ENCODE assay signal across 8 mouse cellular contexts in genomic region chr5:135009590-135010319, GRCm38 (mm10). TPM values are rescaled to one million over a fixed set of nuclear protein-coding genes. Genes with fewer than 3 reads are reported as not detected.
DNase-seq lines count a peak whose midpoint lies in the region; ATAC-seq and TF ChIP-seq lines count a peak whose summit lies in the region.

No protein-coding gene starts in this region.

- ATAC-seq in forebrain, embryonic 15.5 days (replicated peaks) = peak; percentile 87
- peak; percentile 75 for ATAC-seq in lung, embryonic 15.5 days (ENCODE audit: borderline replicate concordance, extremely low read depth, low FRiP score, low TSS enrichment)

- intact Hi-C loops in heart, postnatal 25 days (cut with DNase I) = loop anchor here (5.0 kb wide), 2 partner anchors 178 to 278 kb away; partner anchors contain the start of gene Baz1b

- no peaks in the 10 kb centered on the region; the same call in 1 of the 2 replicates for H3K27me3 ChIP-seq in forebrain, embryonic 15.5 days
- no peaks in the 10 kb centered on the region for H3K27me3 ChIP-seq in lung, embryonic 15.5 days

- peak overlapping the region; percentile 82 to 90 for H3K4me3 ChIP-seq in ES-E14 (ENCODE audit: insufficient read depth in 1 of 2, low read depth in 1 of 2, low read length in 2 of 2, poor library complexity in 1 of 2, severe bottlenecking in 1 of 2)
- peak overlapping the region; percentile 74 for H3K4me3 ChIP-seq in forebrain, embryonic 15.5 days
- peak overlapping the region; percentile 92 for H3K4me3 ChIP-seq in layer of hippocampus, adult 2 months
- H3K4me3 ChIP-seq in lung, embryonic 15.5 days = peak overlapping the region; percentile 63
- H3K4me3 ChIP-seq in olfactory bulb, adult 2 months (ENCODE audit: insufficient read depth, low read depth, low read length) = peak overlapping the region; percentile 79

- 1% methylated on average over 37 of the region's 37 CpGs for WGBS in forebrain, embryonic 15.5 days
- WGBS in lung, embryonic 15.5 days = under 1% methylated on average over 37 of the region's 37 CpGs
- under 1% methylated on average over 36 of the region's 37 CpGs for WGBS in olfactory bulb, adult 2 months

- peaks cover 0 to 13% of the 10 kb centered on the region in 2 experiments; a peak in 1 of 4 replicates for H3K4me1 ChIP-seq in ES-E14 (ENCODE audit: control insufficient read depth in 2 of 2, insufficient read depth in 2 of 2, low read length in 2 of 2, poor library complexity in 1 of 2)
- H3K4me1 ChIP-seq in forebrain, embryonic 15.5 days = peaks cover 22% of the 10 kb centered on the region
- peaks cover 37% of the 10 kb centered on the region for H3K4me1 ChIP-seq in lung, embryonic 15.5 days
- H3K4me1 ChIP-seq in olfactory bulb, adult 2 months (ENCODE audit: control insufficient read depth, insufficient read depth, low read length) = peaks cover 26% of the 10 kb centered on the region

- peak overlapping the region; percentile 94 for H3K27ac ChIP-seq in ES-E14 (ENCODE audit: insufficient read depth, low read depth, low read length, poor library complexity, severe bottlenecking)
- peak overlapping the region; percentile 98 for H3K27ac ChIP-seq in forebrain, embryonic 15.5 days (replicated peaks)
- H3K27ac ChIP-seq in layer of hippocampus, adult 2 months = peak overlapping the region; percentile 99
- peak overlapping the region; percentile 98 for H3K27ac ChIP-seq in lung, embryonic 15.5 days
- peak overlapping the region; percentile 98 for H3K27ac ChIP-seq in olfactory bulb, adult 2 months (ENCODE audit: insufficient read depth, low read depth, low read length)

- peak overlapping the region; percentile 92 for H3K9ac ChIP-seq in ES-E14 (ENCODE audit: insufficient read depth, low read depth, low read length, poor library complexity, severe bottlenecking)
- H3K9ac ChIP-seq in forebrain, embryonic 15.5 days (replicated peaks) = peak overlapping the region; percentile 49
- H3K9ac ChIP-seq in lung, embryonic 15.5 days = peak overlapping the region; percentile 57

- H3K4me2 ChIP-seq in forebrain, embryonic 15.5 days (replicated peaks) = peak overlapping the region; percentile 63
- peak overlapping the region; percentile 73 for H3K4me2 ChIP-seq in lung, embryonic 15.5 days

- H3K9me3 ChIP-seq in ES-E14 (ENCODE audit: control insufficient read depth, insufficient read depth, low read depth, low read length) = no peaks in the 10 kb centered on the region
- H3K9me3 ChIP-seq in forebrain, embryonic 15.5 days = no peaks in the 10 kb centered on the region
- H3K9me3 ChIP-seq in lung, embryonic 15.5 days = no peaks in the 10 kb centered on the region

- peak; percentile 71 for DNase-seq in ES-E14 (ENCODE audit: low read depth, low spot score)
- peak; percentile 92 for DNase-seq in cerebellum, adult 11-12 months
- peak; percentile 82 for DNase-seq in heart, postnatal 25 days (ENCODE audit: low spot score)
- DNase-seq in layer of hippocampus, adult 2 months (ENCODE audit: low spot score in 2 of 2) = peak; percentile 66 to 80
- DNase-seq in thymus, adult 18-20 months = peak; percentile 74 to 80

- no peak for TF ChIP-seq CTCF in layer of hippocampus, adult 2 months (conservative IDR thresholded peaks at IDR 0.05)
- no peak for TF ChIP-seq CTCF in olfactory bulb, adult 2 months (IDR thresholded peaks at IDR 0.05; ENCODE audit: insufficient read depth, low read depth, low read length)

- H3K36me3 ChIP-seq in ES-E14 (ENCODE audit: control insufficient read depth, insufficient read depth, low read length, poor library complexity, severe bottlenecking) = peaks cover 9% of the 10 kb centered on the region; the same call in 1 of the 2 replicates
- H3K36me3 ChIP-seq in forebrain, embryonic 15.5 days = no peaks in the 10 kb centered on the region
- no peaks in the 10 kb centered on the region for H3K36me3 ChIP-seq in lung, embryonic 15.5 days

- TF ChIP-seq POLR2A in olfactory bulb, adult 2 months (IDR thresholded peaks at IDR 0.05; ENCODE audit: insufficient read depth, low read depth, low read length) = no peak

- in situ Hi-C loops in ES-E14 (cut with MboI; ENCODE audit: low sequenced_read_pairs in 2 of 2, unreplicated experiment in 2 of 2) = no loop called here

TF ChIP-seq in ES-E14, 5 proteins besides CTCF, POLR2A, EP300 and RAD21:
- TF ChIP-seq MAFK (IDR thresholded peaks at IDR 0.05; ENCODE audit: insufficient read depth, low read depth, low read length) (no peak), ZNF384 (IDR thresholded peaks at IDR 0.05; ENCODE audit: low read depth, low read length) (no peak), HCFC1 (IDR thresholded peaks at IDR 0.05; ENCODE audit: borderline replicate concordance, insufficient read depth, low read length) (peak; percentile 63; the same call in 1 of the 2 replicates), ZC3H11A (IDR thresholded peaks at IDR 0.05; ENCODE audit: borderline replicate concordance, low read depth, low read length) (no peak), CHD2 (IDR thresholded peaks at IDR 0.05; ENCODE audit: low read depth, low read length) (no peak)

RNA-seq across cellular contexts. Expression of gene Abhd11, which starts 0.8 kb away (rescaled TPM):
- 64.8 and 105 TPM in 2 replicates for total RNA-seq in ES-E14 (2012; rRNA removed)
- polyA plus RNA-seq in forebrain, embryonic 15.5 days (2015; fragmentation: Nextera tagmentation; extraction: Ambion mirVana) = 69.5 and 70.3 TPM in 2 replicates
- 10 to 100 TPM; 59.4 to 65.8 TPM for total RNA-seq in heart, postnatal 25 days (2021)
- 10 to 100 TPM; 30.0 to 32.7 TPM for total RNA-seq in layer of hippocampus, adult 2 months (2021)
- 66.7 and 66.9 TPM in 2 replicates for polyA plus RNA-seq in lung, embryonic 15.5 days (2015; fragmentation: Nextera tagmentation; extraction: Ambion mirVana)
- not detected in 2 replicates for polyA plus RNA-seq in olfactory bulb, adult 2 months (2012; ENCODE audit: insufficient read depth, insufficient read length, low replicate concordance, missing spikeins)

RNA-seq across cellular contexts. Expression of gene Stx1a, which starts 13.5 kb away (rescaled TPM):
- 9.5 and 14.6 TPM in 2 replicates for total RNA-seq in ES-E14 (2012; rRNA removed)
- 78.6 and 78.9 TPM in 2 replicates for polyA plus RNA-seq in forebrain, embryonic 15.5 days (2015; fragmentation: Nextera tagmentation; extraction: Ambion mirVana)
- 1 to 10 TPM; 2.2 to 2.3 TPM for total RNA-seq in heart, postnatal 25 days (2021)
- 10 to 100 TPM; 92.3 to 97.6 TPM for total RNA-seq in layer of hippocampus, adult 2 months (2021)
- polyA plus RNA-seq in lung, embryonic 15.5 days (2015; fragmentation: Nextera tagmentation; extraction: Ambion mirVana) = 11.9 and 13.2 TPM in 2 replicates
- not detected in 2 replicates for polyA plus RNA-seq in olfactory bulb, adult 2 months (2012; ENCODE audit: insufficient read depth, insufficient read length, low replicate concordance, missing spikeins)

RNA-seq across cellular contexts. Expression of gene Cldn3, which starts 23.7 kb away (rescaled TPM):
- total RNA-seq in ES-E14 (2012; rRNA removed) = 8.4 and 24.1 TPM in 2 replicates
- 12.3 and 12.7 TPM in 2 replicates for polyA plus RNA-seq in forebrain, embryonic 15.5 days (2015; fragmentation: Nextera tagmentation; extraction: Ambion mirVana)
- not detected for total RNA-seq in heart, postnatal 25 days (2021)
- total RNA-seq in layer of hippocampus, adult 2 months (2021) = under 1 TPM in 1 of 2 experiments, not detected in 1; 0.37 TPM
- polyA plus RNA-seq in lung, embryonic 15.5 days (2015; fragmentation: Nextera tagmentation; extraction: Ambion mirVana) = 241 and 259 TPM in 2 replicates
- not detected in 2 replicates for polyA plus RNA-seq in olfactory bulb, adult 2 months (2012; ENCODE audit: insufficient read depth, insufficient read length, low replicate concordance, missing spikeins)

RNA-seq across cellular contexts. Expression of gene Dnajc30, which starts 54.2 kb away (rescaled TPM):
- total RNA-seq in ES-E14 (2012; rRNA removed) = 6.2 and 8.3 TPM in 2 replicates
- polyA plus RNA-seq in forebrain, embryonic 15.5 days (2015; fragmentation: Nextera tagmentation; extraction: Ambion mirVana) = 34.6 and 39.8 TPM in 2 replicates
- 10 to 100 TPM; 35.9 to 37.0 TPM for total RNA-seq in heart, postnatal 25 days (2021)
- 10 to 100 TPM; 39.1 to 43.1 TPM for total RNA-seq in layer of hippocampus, adult 2 months (2021)
- 29.1 and 31.7 TPM in 2 replicates for polyA plus RNA-seq in lung, embryonic 15.5 days (2015; fragmentation: Nextera tagmentation; extraction: Ambion mirVana)
- polyA plus RNA-seq in olfactory bulb, adult 2 months (2012; ENCODE audit: insufficient read depth, insufficient read length, low replicate concordance, missing spikeins) = not detected in 2 replicates

RNA-seq across cellular contexts. Expression of gene Bud23, which starts 55.0 kb away (rescaled TPM):
- 110 and 112 TPM in 2 replicates for total RNA-seq in ES-E14 (2012; rRNA removed)
- polyA plus RNA-seq in forebrain, embryonic 15.5 days (2015; fragmentation: Nextera tagmentation; extraction: Ambion mirVana) = 89.0 and 92.8 TPM in 2 replicates
- 10 to 100 TPM; 22.3 to 22.7 TPM for total RNA-seq in heart, postnatal 25 days (2021)
- 10 to 100 TPM; 49.9 to 53.4 TPM for total RNA-seq in layer of hippocampus, adult 2 months (2021)
- 117 and 124 TPM in 2 replicates for polyA plus RNA-seq in lung, embryonic 15.5 days (2015; fragmentation: Nextera tagmentation; extraction: Ambion mirVana)
- polyA plus RNA-seq in olfactory bulb, adult 2 months (2012; ENCODE audit: insufficient read depth, insufficient read length, low replicate concordance, missing spikeins) = not detected in 2 replicates

Comparison
In these comparisons a context has a peak if more than half of its experiments do, and no peak if none do; other contexts are left out.
1. Peak in every context shown above with its lines: DNase-seq, ATAC-seq, H3K4me3 ChIP-seq and H3K27ac ChIP-seq.